Mouse (Mus musculus) neural tube, embryonic 11.5 days (tissue): ENCODE results near the gene Mrpl22. TPM values are rescaled to one million over a fixed set of nuclear protein-coding genes. Genes with fewer than 3 reads are reported as not detected.

ENCODE experiments used
- ATAC-seq: fragments of 200-750 bp; cut with Nextera tagmentation; 2 replicates; pipeline ENCODE4 v1.8.0; 2017; ENCODE audit warnings: moderate number of reproducible peaks, mild to moderate bottlenecking, moderate TSS enrichment, moderate library complexity; ENCODE audit not compliant: insufficient read depth, low FRiP score, low TSS enrichment
- DNase-seq: peaks from one replicate; pipeline ENCODE4 v3.0.0-alpha.2; 2015; ENCODE audit warnings: low spot score
- H3K27ac ChIP-seq: fragments of 300-500 bp; sonication (generic); 2 replicates; pipeline ENCODE4 v1.5.1; 2014; ENCODE audit warnings: low read depth, mild to moderate bottlenecking, low read length
- H3K27me3 ChIP-seq: fragments of 300-500 bp; sonication (generic); 2 replicates; pipeline ENCODE4 v1.6.1; 2014; ENCODE audit warnings: mild to moderate bottlenecking, low read length, mixed read lengths; ENCODE audit not compliant: control insufficient read depth, insufficient read depth
- H3K36me3 ChIP-seq: fragments of 300-500 bp; sonication (generic); 2 replicates; pipeline ENCODE4 v1.6.1; 2014; ENCODE audit warnings: mild to moderate bottlenecking, low read length, moderate library complexity, mixed read lengths; ENCODE audit not compliant: control insufficient read depth, insufficient read depth
- H3K4me1 ChIP-seq: fragments of 300-500 bp; sonication (generic); 2 replicates; pipeline ENCODE4 v1.6.1; 2014; ENCODE audit warnings: low read length, mixed read lengths; ENCODE audit not compliant: control insufficient read depth, insufficient read depth
- H3K4me2 ChIP-seq: fragments of 300-500 bp; sonication (generic); 2 replicates; pipeline ENCODE4 v1.6.1; 2014; ENCODE audit warnings: low read depth, mild to moderate bottlenecking, moderate library complexity
- H3K4me3 ChIP-seq: fragments of 300-500 bp; sonication (generic); 2 replicates; pipeline ENCODE4 v1.5.1; 2014; ENCODE audit warnings: low read depth, low read length
- H3K9ac ChIP-seq: fragments of 300-500 bp; sonication (generic); 2 replicates; pipeline ENCODE4 v1.6.1; 2014; ENCODE audit warnings: mild to moderate bottlenecking, low read length
- H3K9me3 ChIP-seq: fragments of 300-500 bp; sonication (generic); 2 replicates; pipeline ENCODE4 v1.6.1; 2016; ENCODE audit warnings: low read length; ENCODE audit not compliant: control insufficient read depth
- WGBS: fragments of 180-500 bp; shearing (Covaris S2); extraction: QIAGEN DNeasy Blood & Tissue Kit; methylation state at CpG from one replicate; pipeline ENCODE4 v1.1.7; 2014; 5-methylcytosine and 5-hydroxymethylcytosine counted together
- polyA plus RNA-seq: library from polyadenylated mRNA; unstranded; fragments of >200 nt; fragmentation: Nextera tagmentation; extraction: Ambion mirVana; gene quantifications from 2 replicates; pipeline ENCODE4 v1.2.1, GENCODE M21; 2014

Gene Mrpl22
- polyA plus RNA-seq, 1 experiment from 2014 or later = 123 TPM

GRCm38 (mm10) chr11:58136677-58137076 lies 34.8 kb upstream of the Mrpl22 start:
- Histone ChIP-seq H3K27ac (no peak overlapping the region), H3K4me1 (no peaks in the 10 kb centered on the region), H3K9me3 (no peaks in the 10 kb centered on the region), H3K4me3 (no peak overlapping the region), H3K27me3 (no peaks in the 10 kb centered on the region), H3K9ac (no peak overlapping the region), H3K4me2 (no peak overlapping the region), H3K36me3 (peaks cover 19% of the 10 kb centered on the region)
- ATAC-seq = no peak
- WGBS = 94% methylated on average over 6 of the region's 6 CpGs
- DNase-seq = no peak

DNA sequence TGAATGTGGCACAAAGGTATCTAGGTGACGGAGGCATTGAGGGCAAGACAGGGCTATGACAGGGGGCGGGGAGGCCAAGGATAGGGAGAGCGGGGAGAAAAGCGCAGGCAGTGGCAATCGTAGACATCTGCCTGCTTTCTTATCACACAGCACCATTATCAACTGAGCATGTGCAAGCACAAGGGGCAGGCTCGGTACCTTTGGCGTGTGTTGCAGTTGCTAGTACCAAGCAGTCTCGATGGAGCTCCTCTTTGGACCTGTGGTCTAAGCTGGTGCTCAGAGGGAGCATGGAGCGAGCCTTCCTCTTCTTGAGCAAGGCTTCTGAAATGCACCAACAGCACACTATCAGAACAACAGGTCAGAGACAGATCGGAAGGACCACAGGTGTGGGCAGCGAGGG lies 32.6 kb upstream of the Mrpl22 start:
- Histone ChIP-seq H3K4me3 (no peak overlapping the region), H3K9me3 (no peaks in the 10 kb centered on the region), H3K36me3 (peaks cover 17% of the 10 kb centered on the region), H3K27ac (no peak overlapping the region), H3K4me2 (no peak overlapping the region), H3K4me1 (no peaks in the 10 kb centered on the region), H3K9ac (no peak overlapping the region), H3K27me3 (no peaks in the 10 kb centered on the region)
- DNase-seq (no peak), ATAC-seq (no peak)
- WGBS = 81% methylated on average over 11 of the region's 11 CpGs

- Histone ChIP-seq H3K27ac (no peak overlapping the region), H3K27me3 (no peaks in the 10 kb centered on the region), H3K9ac (no peak overlapping the region), H3K9me3 (no peaks in the 10 kb centered on the region), H3K36me3 (peaks cover 17% of the 10 kb centered on the region), H3K4me1 (no peaks in the 10 kb centered on the region), H3K4me3 (no peak overlapping the region), H3K4me2 (no peak overlapping the region)
- DNase-seq (no peak), ATAC-seq (no peak)
- 87% methylated on average over 3 of the region's 3 CpGs for WGBS
Measured at GRCm38 (mm10) chr11:58139466-58139865, 32.0 kb upstream of the Mrpl22 start.

DNA sequence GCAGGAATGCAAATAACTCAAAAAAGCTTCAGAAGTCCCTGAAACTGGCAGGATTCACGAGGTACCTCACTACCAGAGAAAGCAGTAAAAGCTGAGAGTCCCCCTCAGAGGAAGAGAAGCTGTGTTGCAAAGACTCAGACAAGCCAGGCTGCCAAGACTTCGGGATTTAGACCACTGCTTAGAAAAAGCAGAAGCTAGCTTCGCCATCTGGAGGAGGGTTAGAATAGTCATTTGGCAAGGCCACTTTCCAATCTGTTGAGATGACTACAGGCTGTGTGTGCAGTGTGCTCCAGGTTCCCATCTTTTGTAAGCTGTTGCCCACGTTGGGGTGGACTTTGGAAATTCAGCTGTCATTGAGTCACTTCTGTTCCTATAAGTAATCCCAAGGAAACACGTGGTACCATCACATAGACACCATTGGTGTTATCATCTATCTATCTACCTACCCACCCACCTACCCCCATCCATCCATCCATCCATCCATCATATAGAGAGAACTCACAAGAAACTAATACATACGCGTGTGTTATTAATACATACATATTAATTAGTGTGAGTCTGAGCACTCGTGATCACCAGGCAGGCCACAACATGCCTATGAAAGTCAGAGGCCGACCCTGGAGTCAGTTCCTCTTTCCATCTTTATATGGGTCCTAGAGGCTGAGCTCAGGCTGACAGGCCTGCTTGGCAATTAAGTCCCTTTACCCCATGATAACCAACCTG lies 27.6 kb upstream of the Mrpl22 start:
- H3K4me1 ChIP-seq = no peaks in the 10 kb centered on the region
- H3K36me3 ChIP-seq = peaks cover 33% of the 10 kb centered on the region
- no peak overlapping the region for H3K27ac ChIP-seq
- H3K9me3 ChIP-seq = no peaks in the 10 kb centered on the region
- 93% methylated on average over 9 of the region's 9 CpGs for WGBS
- H3K4me2 ChIP-seq = no peak overlapping the region
- no peaks in the 10 kb centered on the region for H3K27me3 ChIP-seq
- H3K9ac ChIP-seq = no peak overlapping the region
- DNase-seq (no peak), ATAC-seq (no peak)
- no peak overlapping the region for H3K4me3 ChIP-seq

- WGBS = 96% methylated on average over 5 of the region's 5 CpGs
- Histone ChIP-seq H3K9me3 (no peaks in the 10 kb centered on the region), H3K4me1 (no peaks in the 10 kb centered on the region), H3K9ac (no peak overlapping the region), H3K27ac (no peak overlapping the region), H3K4me3 (no peak overlapping the region), H3K36me3 (peaks cover 28% of the 10 kb centered on the region), H3K27me3 (no peaks in the 10 kb centered on the region), H3K4me2 (no peak overlapping the region)
- no peak for DNase-seq
- no peak for ATAC-seq
Measured at GRCm38 (mm10) chr11:58146241-58146640, 25.2 kb upstream of the Mrpl22 start.

GRCm38 (mm10) chr11:58155458-58155857 lies 16.0 kb upstream of the Mrpl22 start:
- Histone ChIP-seq H3K4me3 (no peak overlapping the region), H3K4me1 (no peaks in the 10 kb centered on the region), H3K9ac (no peak overlapping the region), H3K27ac (no peak overlapping the region), H3K27me3 (no peaks in the 10 kb centered on the region), H3K4me2 (no peak overlapping the region), H3K36me3 (peaks cover 14% of the 10 kb centered on the region), H3K9me3 (no peaks in the 10 kb centered on the region)
- 95% methylated on average over 9 of the region's 9 CpGs for WGBS
- ATAC-seq (no peak), DNase-seq (no peak)

DNA sequence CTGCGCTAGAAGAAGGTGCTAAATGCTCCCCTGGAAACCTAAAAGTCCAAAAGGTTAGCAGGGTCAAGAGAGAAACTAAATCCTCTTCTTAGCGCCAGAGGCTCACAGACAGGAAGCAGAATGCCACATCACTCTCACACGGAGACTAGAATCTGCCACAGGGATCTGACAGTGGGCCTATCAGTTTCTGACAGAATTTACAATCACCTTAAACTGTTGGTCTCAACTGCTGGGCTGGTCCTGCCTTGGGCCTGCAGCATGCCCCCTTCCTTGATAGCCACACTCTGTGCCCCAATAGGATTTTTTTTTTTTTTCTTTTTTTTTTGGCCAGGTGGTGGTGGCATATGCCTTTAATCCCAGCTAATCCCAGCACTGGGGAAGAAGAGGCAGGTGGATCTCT lies 14.6 kb upstream of the Mrpl22 start:
- H3K4me2 ChIP-seq = no peak overlapping the region
- no peaks in the 10 kb centered on the region for H3K9me3 ChIP-seq
- no peak overlapping the region for H3K27ac ChIP-seq
- 88% methylated on average over 3 of the region's 3 CpGs for WGBS
- DNase-seq = no peak
- peaks cover 14% of the 10 kb centered on the region for H3K36me3 ChIP-seq
- H3K4me3 ChIP-seq = no peak overlapping the region
- no peak for ATAC-seq
- no peaks in the 10 kb centered on the region for H3K4me1 ChIP-seq
- H3K27me3 ChIP-seq = no peaks in the 10 kb centered on the region
- H3K9ac ChIP-seq = no peak overlapping the region

- Histone ChIP-seq H3K36me3 (peaks cover 2% of the 10 kb centered on the region; the same call in 1 of the 2 replicates), H3K9ac (no peak overlapping the region), H3K4me1 (no peaks in the 10 kb centered on the region), H3K4me2 (no peak overlapping the region), H3K27me3 (no peaks in the 10 kb centered on the region), H3K9me3 (no peaks in the 10 kb centered on the region), H3K27ac (no peak overlapping the region), H3K4me3 (no peak overlapping the region)
- ATAC-seq (no peak), DNase-seq (no peak)
- WGBS = 91% methylated on average over 2 of the region's 2 CpGs
Measured at GRCm38 (mm10) chr11:58165072-58165471, 6.4 kb upstream of the Mrpl22 start.

DNA sequence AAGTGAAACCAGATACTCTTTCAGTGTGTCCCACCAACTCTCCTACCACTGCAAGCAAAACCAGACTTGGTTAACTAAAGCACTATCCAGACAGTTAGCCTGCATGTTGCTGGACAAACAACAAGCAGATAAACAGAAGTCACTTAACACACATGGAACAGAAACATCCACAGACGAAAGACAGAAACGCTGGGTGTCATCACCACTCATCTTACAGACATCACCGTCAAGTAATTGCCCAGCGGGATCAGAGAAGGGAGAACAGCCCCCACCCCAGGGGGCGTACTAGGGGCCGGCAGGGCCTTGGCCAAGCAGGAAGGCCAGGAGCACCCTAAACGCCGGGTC lies 3.7 kb upstream of the Mrpl22 start:
- no peaks in the 10 kb centered on the region; the same call in 1 of the 2 replicates for H3K4me1 ChIP-seq
- H3K9ac ChIP-seq = peak overlapping the region; percentile 82
- peak overlapping the region; percentile 81 for H3K4me3 ChIP-seq
- no peaks in the 10 kb centered on the region for H3K27me3 ChIP-seq
- ATAC-seq (no peak), DNase-seq (no peak)
- peak overlapping the region; percentile 59 for H3K4me2 ChIP-seq
- H3K9me3 ChIP-seq = no peaks in the 10 kb centered on the region
- peaks cover 2% of the 10 kb centered on the region; the same call in 1 of the 2 replicates for H3K36me3 ChIP-seq
- H3K27ac ChIP-seq = peak overlapping the region; percentile 47; the same call in 1 of the 2 replicates
- WGBS = 0% methylated on average over 8 of the region's 8 CpGs
